Comparison of ENCODE assay signal across 34 mouse cellular contexts in the genomic region with DNA sequence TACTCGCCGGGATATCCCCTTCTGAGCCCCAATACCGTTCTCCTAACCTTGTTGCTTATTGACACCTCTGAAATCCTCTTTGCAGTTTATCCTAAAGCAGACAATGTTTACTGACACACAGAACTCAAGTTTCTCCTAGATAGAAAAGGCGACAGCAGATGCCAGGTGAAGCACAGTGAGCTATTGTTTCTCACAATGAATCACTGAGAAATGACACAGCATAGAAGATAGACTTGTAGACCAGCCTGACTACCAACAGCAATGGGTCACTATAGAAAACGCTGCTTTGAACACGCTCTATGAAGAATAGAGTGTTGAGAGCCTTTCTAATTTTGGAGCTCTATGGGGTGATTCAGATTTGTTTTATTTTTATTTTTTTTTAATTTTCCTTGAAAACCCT.
"Had no signal": no experiment of that assay in that cellular context is flagged by ENCODE, and none has a peak within 500 bp of the region (broad histone marks: within the 10 kb centered on the region; RNA-seq: fewer than 3 reads in every experiment).

No protein-coding gene starts in this region.

- H3K9me3 ChIP-seq: heart, embryonic 12.5 days; heart, embryonic 13.5 days; heart, embryonic 15.5 days; hindbrain, embryonic 10.5 days; hindbrain, embryonic 12.5 days; hindbrain, embryonic 13.5 days; hindbrain, embryonic 15.5 days; intestine, embryonic 15.5 days; kidney, embryonic 15.5 days had no signal

- H3K27ac ChIP-seq: heart, embryonic 13.5 days; heart, embryonic 15.5 days; hindbrain, embryonic 12.5 days; hindbrain, embryonic 13.5 days; hindbrain, embryonic 14.5 days; hindbrain, embryonic 15.5 days; hindbrain, postnatal 0 days; intestine, embryonic 15.5 days; kidney, embryonic 15.5 days; kidney, postnatal 0 days; layer of hippocampus, adult 2 months; left cerebral cortex, adult 2 months had no signal

- ATAC-seq: hindbrain, embryonic 16.5 days; hindbrain, postnatal 0 days; inflammation-experienced regulatory T-cells, adult 6 months; intestine, embryonic 15.5 days; intestine, embryonic 16.5 days; intestine, postnatal 0 days had no signal

- H3K9ac ChIP-seq: heart, embryonic 12.5 days; heart, embryonic 13.5 days; heart, embryonic 15.5 days; hindbrain, embryonic 12.5 days; hindbrain, embryonic 13.5 days; hindbrain, embryonic 14.5 days; hindbrain, embryonic 15.5 days; intestine, embryonic 15.5 days; kidney, embryonic 15.5 days had no signal

- H3K36me3 ChIP-seq: heart, embryonic 12.5 days; heart, embryonic 13.5 days; heart, embryonic 15.5 days; hindbrain, embryonic 10.5 days; hindbrain, embryonic 12.5 days; hindbrain, embryonic 13.5 days; hindbrain, embryonic 15.5 days; intestine, embryonic 15.5 days; kidney, embryonic 15.5 days had no signal

- H3K4me3 ChIP-seq: heart, embryonic 12.5 days; heart, embryonic 13.5 days; heart, embryonic 15.5 days; hindbrain, embryonic 10.5 days; hindbrain, embryonic 12.5 days; hindbrain, embryonic 13.5 days; hindbrain, embryonic 15.5 days; intestine, embryonic 15.5 days; kidney, embryonic 15.5 days; layer of hippocampus, adult 2 months; left cerebral cortex, adult 2 months had no signal

- H3K4me1 ChIP-seq: hindbrain, embryonic 15.5 days had no signal

- H3K27me3 ChIP-seq: heart, embryonic 12.5 days; heart, embryonic 13.5 days; heart, embryonic 15.5 days; intestine, embryonic 15.5 days; kidney, embryonic 15.5 days had no signal

- DNase-seq: heart, postnatal 10 days; heart, postnatal 14 days; heart, postnatal 36 days; kidney, adult 11 months; kidney, adult 18-20 months; kidney, adult 2 months; kidney, adult 8-10 months; kidney, adult 9 months; kidney, postnatal 10 days; kidney, postnatal 14 days; kidney, postnatal 25 days; kidney, postnatal 36 days; kidney, postnatal 4 days; layer of hippocampus, adult 9-11 months; layer of hippocampus, postnatal 36 days had no signal

- H3K4me2 ChIP-seq: heart, embryonic 11.5 days; heart, embryonic 12.5 days; heart, embryonic 13.5 days; heart, embryonic 15.5 days; hindbrain, embryonic 12.5 days; hindbrain, embryonic 13.5 days; hindbrain, embryonic 14.5 days; hindbrain, embryonic 15.5 days; intestine, embryonic 15.5 days; kidney, embryonic 15.5 days had no signal
